Mouse (Mus musculus) CD4-positive helper T cell, adult 2 months (primary cell): Measurements from ENCODE around the gene Csf2rb2.
A peak's percentile ranks its signal among the peaks of the same experiment; 100 is the strongest.
"Not testable (repeated sequence)": the region's sequence is repeated elsewhere in the genome, so short reads cannot be mapped to it uniquely, and the experiment has no call there.

ENCODE experiments used
- DNase-seq: peaks from one replicate; pipeline ENCODE4 v3.0.0-alpha.2; 2012; ENCODE audit warnings: low read depth, missing footprints, low spot score

Gene Csf2rb2

GRCm38 (mm10) chr15:78257326-78258050 is 48.0 kb downstream of the Csf2rb2 start:
- peak; percentile 29 for DNase-seq

GRCm38 (mm10) chr15:78256602-78257259 is 48.8 kb downstream of the Csf2rb2 start:
- not testable (repeated sequence) for DNase-seq

DNA sequence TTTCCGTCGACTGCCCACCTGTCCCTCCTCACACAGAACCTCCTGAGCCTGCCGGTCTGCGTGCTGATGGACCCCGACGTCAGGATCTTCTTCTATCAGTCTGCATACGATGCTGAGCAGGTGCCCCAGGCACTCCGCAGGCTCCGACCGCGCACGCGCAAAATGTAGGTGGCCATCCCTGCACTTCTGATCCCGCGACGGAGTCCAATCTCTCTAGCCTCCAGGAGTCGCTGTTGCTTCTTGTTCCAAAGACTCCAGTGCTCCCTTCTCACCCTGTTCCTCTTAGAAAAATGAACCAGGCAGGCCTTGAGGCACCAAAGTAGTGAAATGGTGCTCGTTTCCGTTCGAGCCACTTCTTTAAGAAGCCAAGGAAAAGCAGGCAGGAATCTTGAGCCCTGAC is 50.8 kb downstream of the Csf2rb2 start:
- DNase-seq, result no peak

DNA sequence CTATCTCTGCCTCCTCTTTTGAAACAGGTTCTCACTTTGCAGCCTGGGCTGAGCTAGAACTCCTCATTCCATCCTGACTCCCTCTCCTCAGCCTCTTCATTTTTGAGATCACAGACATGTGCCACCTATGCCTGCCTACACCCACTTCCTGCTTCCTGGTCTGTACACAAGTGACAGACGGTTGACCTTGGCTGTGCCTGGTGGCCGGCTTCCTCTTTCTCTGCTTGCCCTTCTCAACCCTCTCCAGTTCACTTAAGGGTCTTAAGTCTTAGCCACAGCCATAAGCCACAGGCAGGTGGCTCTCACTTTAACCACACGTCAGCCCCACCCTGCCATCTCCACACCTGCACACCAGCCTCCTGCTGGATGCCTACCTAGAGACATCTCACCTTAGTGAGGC is 57.1 kb downstream of the Csf2rb2 start:
- DNase-seq, result peak; percentile 50

GRCm38 (mm10) chr15:78247659-78248058 is 57.9 kb downstream of the Csf2rb2 start:
- peak; percentile 19 for DNase-seq

DNA sequence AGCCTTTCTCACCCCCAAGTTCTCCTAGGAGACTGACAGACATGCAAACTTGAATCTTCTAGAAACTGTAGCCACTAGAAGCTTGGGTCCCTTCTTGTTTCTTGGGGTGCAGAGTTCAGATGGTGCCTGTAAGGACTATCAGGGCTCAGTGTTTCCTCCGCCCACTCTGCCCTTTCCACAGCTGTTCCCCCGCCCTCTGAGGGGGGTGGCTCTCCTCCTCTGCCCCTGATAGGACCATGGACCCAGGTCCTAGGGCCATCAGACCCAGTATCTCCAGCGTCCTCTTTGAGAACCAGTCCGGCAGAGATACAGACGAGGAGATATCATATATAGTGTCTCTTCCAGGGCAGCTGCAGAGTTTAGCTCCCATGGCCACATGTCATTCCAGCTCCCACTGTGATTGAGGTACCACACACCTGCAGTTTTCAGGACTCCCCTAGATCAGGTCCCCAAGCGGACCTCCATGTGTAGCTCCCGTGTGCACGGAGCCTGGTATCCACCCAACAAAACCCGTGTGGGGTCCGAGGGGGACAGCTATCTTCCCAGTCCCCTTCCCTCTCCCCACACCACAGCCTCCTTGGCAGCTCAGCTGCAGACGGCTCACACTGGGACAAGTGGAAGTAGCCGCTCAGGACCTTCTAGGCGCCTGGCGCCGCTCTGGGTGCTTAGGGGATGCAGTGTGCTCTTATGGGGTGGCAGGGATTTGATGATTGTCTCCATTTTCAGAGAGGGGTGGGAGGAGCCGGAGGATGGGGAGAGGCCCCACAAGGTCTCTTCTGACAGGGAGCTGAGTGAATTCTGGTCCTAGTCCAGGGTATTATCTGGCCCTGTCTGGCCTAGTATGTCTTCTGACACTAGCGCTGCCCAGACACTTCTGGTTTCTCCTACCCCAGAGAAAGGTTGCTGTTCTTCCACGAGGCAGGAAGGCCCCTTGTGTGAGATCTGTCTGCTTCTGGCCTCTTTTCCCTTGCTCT is 59.1 kb downstream of the Csf2rb2 start:
- DNase-seq, result no peak

- DNase-seq, result peak; percentile 77
Observed at GRCm38 (mm10) chr15:78244695-78245492, 60.6 kb downstream of the Csf2rb2 start, which contains the start of gene Ncf4. Ncf4 (plus strand) TSS chr15:78244801.

DNA sequence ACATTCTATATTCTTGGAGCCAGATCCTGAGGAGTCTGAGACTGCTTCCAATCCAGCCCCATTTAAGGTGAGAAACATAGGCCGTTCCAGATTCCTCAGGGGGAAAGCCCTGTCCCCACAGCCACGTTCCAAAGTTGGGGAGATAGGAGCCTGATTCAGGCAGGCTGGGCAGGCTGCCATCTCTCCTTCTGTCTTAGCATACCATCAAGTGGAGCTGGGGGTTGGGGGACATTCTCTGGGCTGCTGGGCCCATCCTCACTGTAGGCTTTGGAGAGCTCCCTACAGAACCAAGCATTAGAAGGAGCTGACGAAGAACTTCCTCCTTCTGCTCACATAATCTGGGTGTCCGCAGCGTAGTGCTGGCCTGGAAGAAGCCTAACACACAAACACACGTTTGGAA is 61.7 kb downstream of the Csf2rb2 start:
- DNase-seq, result no peak

GRCm38 (mm10) chr15:78243061-78243460 is 62.5 kb downstream of the Csf2rb2 start:
- no peak for DNase-seq

- no peak for DNase-seq
Observed at GRCm38 (mm10) chr15:78241335-78241734, 64.2 kb downstream of the Csf2rb2 start.

GRCm38 (mm10) chr15:78239956-78240617 is 65.4 kb downstream of the Csf2rb2 start:
- no peak for DNase-seq

DNA sequence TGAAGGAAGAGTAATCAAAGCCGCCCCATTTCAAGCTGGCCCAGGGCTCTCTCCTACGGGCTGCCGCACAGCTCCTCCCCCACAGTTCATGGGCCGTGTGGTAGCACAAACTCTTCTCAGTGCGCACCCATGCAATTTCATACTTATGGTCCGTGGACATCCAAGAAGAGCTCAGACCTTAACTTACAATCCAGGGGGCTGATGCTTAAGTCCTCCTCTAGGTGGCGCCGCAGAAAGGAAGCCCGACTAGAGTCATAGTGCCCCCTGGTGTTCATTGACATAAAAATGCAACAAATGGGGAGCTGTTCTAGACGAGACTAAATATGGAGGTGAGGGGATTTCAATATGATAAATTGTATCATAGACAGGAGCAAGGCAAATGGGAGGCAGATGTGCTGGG is 66.1 kb downstream of the Csf2rb2 start:
- DNase-seq, result peak; percentile 82

DNA sequence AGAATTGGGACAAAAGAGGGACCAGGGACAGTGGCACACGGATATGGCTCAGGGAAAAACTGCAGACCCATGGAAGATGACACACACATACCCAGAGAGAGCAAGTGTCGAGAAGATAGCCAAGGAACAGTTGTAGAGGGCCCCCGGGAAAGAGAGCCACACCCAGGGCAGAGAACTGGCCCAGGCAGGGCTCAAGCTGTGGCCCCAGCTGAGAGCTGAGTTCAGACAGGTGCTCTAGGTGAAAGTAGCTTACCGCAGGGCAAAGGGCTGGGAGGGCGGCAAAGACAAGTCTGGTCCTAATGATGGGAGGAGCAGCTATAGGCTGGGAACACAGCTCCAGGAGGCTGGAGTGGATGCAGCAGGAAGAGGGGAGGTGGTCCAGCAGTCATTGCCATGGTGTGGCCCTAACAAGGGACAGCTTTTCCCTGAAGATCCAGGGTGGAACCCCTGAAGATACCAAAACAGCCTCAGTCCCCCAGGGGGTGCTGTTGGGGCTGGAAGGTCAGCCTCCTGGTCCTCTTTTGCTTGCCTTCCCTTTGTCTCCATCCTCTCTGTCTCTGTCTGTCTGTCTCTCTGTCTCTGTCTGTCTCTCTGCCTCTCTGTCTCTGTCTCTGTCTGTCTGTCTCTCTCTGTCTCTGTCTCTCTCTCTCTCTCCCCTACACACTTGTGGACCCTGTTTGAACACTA is 70.6 kb downstream of the Csf2rb2 start:
- DNase-seq, result no peak
